Mouse (Mus musculus) thymus, postnatal 0 days (tissue): ENCODE data around the gene Elovl6. TPM values are rescaled to one million over a fixed set of nuclear protein-coding genes. Genes with fewer than 3 reads are reported as not detected.

ENCODE experiments used
- DNase-seq: peaks from one replicate; pipeline ENCODE4 v3.0.0-alpha.2; 2015; ENCODE audit warnings: low spot score
- polyA plus RNA-seq: library from polyadenylated mRNA; unstranded; fragments of >200 nt; fragmentation: Nextera tagmentation; extraction: Ambion mirVana; gene quantifications from 2 replicates; pipeline ENCODE4 v1.2.1, GENCODE M21; 2015

Gene Elovl6
- polyA plus RNA-seq, 1 experiment from 2014 or later = 9.2 TPM

DNA sequence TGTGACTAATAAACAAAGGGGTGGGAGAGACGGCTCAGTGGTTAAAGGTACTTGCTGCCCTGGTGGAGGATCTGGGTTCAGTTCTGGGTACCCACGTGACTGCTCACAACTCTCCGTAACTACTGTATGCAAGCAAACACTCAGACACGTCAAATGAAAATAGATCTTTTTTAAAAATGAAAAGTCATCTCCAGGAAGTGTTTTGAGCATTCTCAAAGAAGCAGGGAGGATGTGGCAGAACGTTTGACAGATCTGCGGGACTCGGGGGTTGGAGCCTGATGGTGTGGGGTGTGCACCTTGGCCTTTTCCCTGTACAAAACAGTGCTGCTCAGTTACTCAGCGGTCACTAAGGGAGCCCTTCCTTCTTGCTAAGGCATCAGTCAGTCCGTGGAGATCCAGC, 70.1 kb downstream of the Elovl6 start:
- DNase-seq = peak; percentile 65

- no peak for DNase-seq
These were observed 73.3 kb downstream of the Elovl6 start for GRCm38 (mm10) chr3:129605487-129605886.

- no peak for DNase-seq
These were observed 73.8 kb downstream of the Elovl6 start for GRCm38 (mm10) chr3:129605934-129606333.

DNA sequence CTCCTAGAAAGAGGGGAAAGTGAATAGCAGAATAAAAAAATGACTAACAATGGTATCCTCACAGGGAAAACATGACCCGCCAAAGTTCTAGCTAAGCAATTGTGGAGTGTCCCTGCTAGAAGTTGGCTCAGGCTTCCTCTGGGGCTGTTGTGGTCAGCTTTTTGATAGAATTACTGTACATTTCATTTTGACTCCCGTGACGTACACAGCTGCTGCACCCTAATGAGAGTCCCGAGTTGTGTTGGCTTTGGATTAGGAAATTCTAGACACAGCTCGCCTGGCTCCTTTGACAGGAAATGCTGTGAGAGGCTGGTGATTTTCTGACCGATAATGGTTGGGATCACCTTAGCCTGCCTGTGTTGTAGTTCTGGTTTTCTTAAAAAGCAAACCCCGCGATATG, 79.5 kb downstream of the Elovl6 start:
- no peak for DNase-seq

DNA sequence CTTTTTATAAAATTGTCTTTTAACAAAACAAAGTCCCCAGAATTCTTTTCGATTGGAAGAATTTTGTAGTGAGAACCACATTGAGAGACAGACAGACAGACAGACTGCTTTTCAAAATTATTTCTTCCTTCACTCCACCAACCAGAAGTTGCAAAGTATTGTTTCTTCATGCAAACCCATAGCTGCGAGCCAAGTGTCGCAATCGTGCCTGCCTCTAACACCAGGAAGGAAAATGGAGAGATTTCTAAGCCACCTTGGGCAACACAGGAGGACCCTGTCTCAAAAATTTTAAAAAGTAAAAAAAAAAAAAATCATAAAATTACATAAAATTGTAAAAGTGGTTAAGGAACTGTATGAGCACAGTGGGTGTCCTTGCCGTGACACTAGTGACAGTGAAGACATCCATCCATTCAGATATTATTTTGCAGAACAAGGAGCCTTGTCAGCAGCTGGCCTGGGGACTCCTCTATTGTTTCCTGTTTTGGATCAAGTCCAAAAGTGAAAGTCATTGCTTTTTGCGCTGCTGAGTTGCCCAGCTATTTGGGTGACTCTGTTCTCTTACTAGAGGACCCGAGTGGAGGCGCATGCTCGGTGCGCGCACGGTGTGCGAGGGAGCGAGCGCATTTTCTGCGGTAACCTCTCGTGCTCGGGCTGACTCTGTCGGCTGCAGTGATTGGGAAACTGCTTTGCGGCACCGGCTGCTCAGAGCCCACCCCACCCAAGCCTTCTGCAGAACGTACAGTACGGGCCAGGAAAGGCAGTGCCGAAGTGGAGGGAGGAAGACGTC, 80.3 kb downstream of the Elovl6 start:
- DNase-seq = peak; percentile 9

- DNase-seq = no peak
These were observed 81.6 kb downstream of the Elovl6 start for GRCm38 (mm10) chr3:129613756-129614155.

DNA sequence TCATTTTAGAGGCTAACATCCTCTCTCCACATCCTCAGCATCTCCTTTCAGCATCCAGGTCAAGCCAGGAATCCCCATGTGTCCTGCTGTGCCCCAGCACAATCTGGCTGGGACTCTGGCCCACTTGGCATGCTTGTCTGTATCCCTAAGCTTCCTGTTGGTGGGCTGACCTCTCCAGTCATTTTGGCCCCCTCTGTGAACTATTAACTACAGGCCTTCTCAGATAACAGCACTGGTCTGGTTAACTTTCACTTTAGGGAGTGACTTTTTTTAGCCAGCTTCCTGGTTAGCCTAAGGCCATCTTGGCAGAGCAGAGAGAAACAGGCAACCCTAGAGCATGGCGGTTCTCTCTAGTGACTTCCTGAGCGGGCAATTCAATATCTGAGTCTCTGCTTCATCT, 82.1 kb downstream of the Elovl6 start:
- DNase-seq = no peak

DNA sequence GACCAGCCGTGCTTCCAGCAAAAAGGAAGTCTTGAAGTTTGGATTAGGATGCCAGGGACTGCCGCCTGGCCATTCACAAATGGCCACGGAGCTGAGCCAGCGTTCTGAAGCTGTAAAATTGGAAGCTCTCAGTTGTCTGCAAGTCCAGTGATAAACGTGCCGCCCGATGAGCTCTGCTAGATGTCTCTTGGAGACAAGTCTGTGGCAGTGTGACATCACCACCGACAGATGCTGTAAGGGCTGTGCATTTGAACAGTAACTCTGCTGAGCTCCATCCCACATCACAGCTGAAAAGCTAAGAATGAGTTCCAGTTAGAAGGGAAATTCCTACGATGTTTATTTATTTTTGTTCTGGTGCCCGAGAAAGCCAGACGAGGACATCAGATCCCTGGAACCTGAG, 85.3 kb downstream of the Elovl6 start:
- no peak for DNase-seq

DNA sequence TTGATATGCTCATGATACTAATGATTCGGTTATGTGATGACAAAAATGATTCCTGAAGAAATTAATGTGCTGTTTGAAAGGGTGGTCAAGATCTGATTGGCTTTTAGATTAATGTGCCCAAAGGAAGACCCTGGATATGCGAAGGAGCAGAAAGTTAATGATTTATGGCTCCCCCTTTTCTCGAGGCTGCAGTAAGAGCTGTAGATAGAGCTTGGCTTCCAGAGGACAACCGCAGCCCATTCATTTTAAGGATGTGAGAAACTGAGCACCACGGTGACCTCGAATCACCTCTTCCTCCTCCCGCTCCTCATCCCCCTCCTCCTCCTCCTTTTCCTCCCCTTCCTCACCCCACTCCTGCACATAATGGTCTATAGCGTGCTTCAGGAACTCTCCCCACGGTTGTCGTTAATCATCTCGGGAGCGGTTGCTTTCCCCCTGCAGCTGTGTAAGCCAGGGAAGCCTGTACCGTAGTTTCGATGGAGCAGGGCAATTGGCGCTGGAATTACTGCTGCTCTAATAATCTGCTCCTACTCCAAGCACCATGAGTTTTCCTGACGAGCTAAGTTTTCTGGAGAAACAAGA, 87.1 kb downstream of the Elovl6 start:
- DNase-seq = no peak

- no peak for DNase-seq
These were observed 88.6 kb downstream of the Elovl6 start for GRCm38 (mm10) chr3:129620802-129621201.

DNA sequence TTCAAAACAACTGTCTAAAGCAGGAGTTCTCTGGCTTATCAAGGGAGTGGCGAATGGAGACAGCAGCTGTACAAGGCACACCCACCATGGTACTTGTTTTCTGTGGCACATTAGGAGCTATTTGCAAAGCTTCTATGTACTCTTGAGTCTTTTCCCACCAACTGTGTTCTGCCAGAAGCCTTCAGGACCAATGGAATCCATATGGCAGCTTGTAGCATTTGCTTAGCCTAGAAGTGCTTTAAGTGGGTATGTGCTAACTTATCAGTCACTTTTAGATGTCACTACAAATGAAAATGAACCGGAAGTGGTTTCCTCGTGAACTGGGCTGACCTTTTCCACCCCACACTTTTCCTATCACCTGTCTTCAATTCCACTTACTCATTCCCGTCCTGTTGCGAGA, 89.1 kb downstream of the Elovl6 start:
- DNase-seq = no peak

GRCm38 (mm10) chr3:129622120-129622519, 90.0 kb downstream of the Elovl6 start:
- peak; percentile 47 for DNase-seq

DNA sequence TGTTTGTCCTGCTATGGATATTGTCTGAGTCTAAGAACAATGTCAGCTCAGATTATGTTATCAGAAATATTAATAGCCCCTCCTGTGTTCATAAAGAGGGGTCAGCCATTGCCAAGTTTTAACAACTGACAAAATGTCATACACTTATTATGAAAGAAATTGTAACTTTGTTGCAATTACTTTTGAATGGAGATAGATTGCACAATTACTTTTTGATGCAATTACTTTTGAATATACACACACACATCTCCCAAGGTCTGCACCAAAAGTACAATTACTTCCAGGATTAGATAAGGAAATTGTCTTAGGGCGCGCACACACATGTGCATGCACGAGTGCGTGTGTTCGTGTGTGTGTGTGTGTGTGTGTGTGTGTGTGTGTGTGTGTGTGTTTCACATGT, 90.5 kb downstream of the Elovl6 start:
- DNase-seq = no peak

DNA sequence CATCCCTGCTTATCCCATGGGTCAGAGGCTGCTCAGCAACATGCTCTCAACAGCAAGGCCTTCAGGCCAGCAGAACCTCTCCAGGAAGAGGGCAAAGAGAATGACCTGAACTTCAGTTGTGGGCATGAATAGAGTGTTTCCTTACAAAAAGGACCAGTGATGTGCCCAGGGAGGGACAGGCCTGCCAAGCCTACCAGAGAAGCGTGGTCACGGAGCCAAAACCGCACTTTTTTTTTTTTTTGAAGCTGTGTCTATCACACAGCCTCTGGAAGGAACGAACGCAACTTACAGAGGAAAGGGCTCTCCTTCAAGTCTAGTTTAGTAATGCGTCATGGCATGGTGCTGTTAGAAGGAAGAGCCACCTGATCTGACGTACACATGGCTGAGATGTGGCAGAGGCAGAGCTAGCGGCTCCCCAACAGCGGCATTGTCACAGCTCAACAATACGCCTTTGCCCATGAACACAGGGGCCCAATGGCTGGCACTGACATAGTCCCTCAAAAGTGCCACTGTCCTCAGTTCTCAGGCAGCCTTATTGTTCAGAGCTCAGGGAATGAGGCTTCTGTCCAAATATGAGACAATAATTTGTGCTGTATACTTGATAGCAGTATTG, 92.1 kb downstream of the Elovl6 start:
- DNase-seq = no peak

DNA sequence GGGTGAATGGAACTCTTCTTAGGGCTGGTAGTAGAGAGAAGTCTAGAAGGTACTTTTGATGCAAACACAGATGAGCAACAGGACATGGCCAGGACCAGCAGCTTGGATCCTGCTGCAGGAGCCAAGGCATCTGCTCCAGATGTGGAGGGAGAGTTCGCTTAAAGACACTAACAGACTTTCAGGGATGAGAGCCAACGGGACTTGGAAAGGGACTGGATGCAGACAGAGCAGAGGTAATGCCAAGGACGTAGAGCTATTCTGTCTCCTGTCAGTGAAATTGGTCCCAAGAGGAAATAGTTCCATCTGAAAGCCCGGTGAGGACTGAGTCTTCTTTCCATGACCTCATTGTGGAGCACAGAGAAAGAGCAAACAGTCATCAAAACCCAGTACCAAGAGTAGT, 95.1 kb downstream of the Elovl6 start:
- DNase-seq = no peak

GRCm38 (mm10) chr3:129631018-129631417, 98.9 kb downstream of the Elovl6 start:
- DNase-seq = no peak

GRCm38 (mm10) chr3:129631857-129632256, 99.7 kb downstream of the Elovl6 start:
- DNase-seq = no peak

GRCm38 (mm10) chr3:129633518-129633917, 101.4 kb downstream of the Elovl6 start:
- DNase-seq = no peak

DNA sequence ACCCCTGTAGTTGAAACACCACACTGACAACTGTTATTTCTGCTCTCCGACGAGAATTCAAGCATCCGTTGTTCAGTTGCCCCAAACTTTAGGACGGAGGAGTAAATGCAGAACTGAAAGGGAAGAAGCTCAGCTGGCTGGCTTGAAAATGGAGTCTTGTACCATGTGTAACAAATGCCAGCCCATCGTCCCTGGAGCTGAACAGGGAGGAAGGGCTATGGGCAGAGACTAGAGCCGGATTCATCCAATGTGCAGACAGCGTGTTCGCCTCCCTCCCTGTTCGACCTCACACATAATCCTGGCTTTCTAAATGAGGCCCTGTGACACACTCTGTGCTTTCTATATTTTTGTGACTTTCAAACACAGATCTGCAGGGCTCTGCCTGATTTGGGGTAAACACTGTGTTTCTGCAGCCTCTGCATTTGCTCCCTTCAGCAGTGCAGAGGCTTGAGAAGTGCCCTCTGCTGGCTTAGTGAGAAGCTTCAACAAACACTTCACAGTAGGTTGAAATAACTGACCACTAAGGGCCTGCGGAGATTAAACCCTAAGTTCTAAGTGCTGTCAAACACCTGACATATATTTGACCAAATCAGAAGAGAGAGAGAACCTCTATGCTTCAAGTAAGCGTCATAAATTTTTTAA, 102.2 kb downstream of the Elovl6 start:
- DNase-seq = peak; percentile 7

GRCm38 (mm10) chr3:129637446-129637845, 105.3 kb downstream of the Elovl6 start:
- DNase-seq = no peak

- DNase-seq = no peak
These were observed 107.5 kb downstream of the Elovl6 start for GRCm38 (mm10) chr3:129639701-129640100.
